Mouse (Mus musculus) CH12.LX (cell line): ENCODE data around the gene Pipox. TPM values are rescaled to one million over a fixed set of nuclear protein-coding genes. Genes with fewer than 3 reads are reported as not detected.

Source experiments
- DNase-seq: peaks from one replicate; pipeline ENCODE4 v3.0.0-alpha.2; 2013; ENCODE audit errors: extremely low read depth
- H3K27ac ChIP-seq: 2 replicates; pipeline ENCODE4 v1.5.1; 2012; ENCODE audit warnings: low read depth, mild to moderate bottlenecking, control low read depth, moderate library complexity; ENCODE audit not compliant: insufficient read depth
- H3K27me3 ChIP-seq: replicated peaks from 2 replicates; pipeline ENCODE3; 2012; ENCODE audit warnings: inconsistent platforms
- H3K36me3 ChIP-seq, 2 experiments: replicated peaks in 1 of 2; 2 replicates each; pipeline versions ENCODE3 to v1.6.1; 2012; ENCODE audit warnings: inconsistent platforms in 1 of 2, low read length in 1 of 2, mild to moderate bottlenecking in 1 of 2, mixed read lengths in 1 of 2, moderate library complexity in 1 of 2; ENCODE audit not compliant: control insufficient read depth in 1 of 2, insufficient read depth in 1 of 2
- H3K4me1 ChIP-seq, 2 experiments: 2 replicates each; pipeline ENCODE4 v1.6.1; 2012; ENCODE audit warnings: inconsistent platforms in 1 of 2, moderate library complexity in 1 of 2; ENCODE audit not compliant: insufficient read depth in 2 of 2, control insufficient read depth in 1 of 2
- H3K4me2 ChIP-seq: 2 replicates; pipeline ENCODE4 v1.6.1; 2012; ENCODE audit warnings: low read depth, mild to moderate bottlenecking, control low read depth; ENCODE audit not compliant: poor library complexity, insufficient read depth, severe bottlenecking
- H3K4me3 ChIP-seq, 3 experiments: fragments of 150-350 bp in 1 of 3; sonication (generic) in 1 of 3; replicated peaks in 1 of 3; 2 replicates each; pipeline versions ENCODE3 to v1.5.1; 2011 to 2012; ENCODE audit warnings: low read depth in 2 of 3, low read length in 2 of 3, mild to moderate bottlenecking in 2 of 3, moderate library complexity in 2 of 3, control low read depth in 1 of 3, improper control_type of control experiment in 1 of 3, inconsistent platforms in 1 of 3, mixed read lengths in 1 of 3; ENCODE audit not compliant: poor library complexity in 1 of 3
- H3K79me2 ChIP-seq: replicated peaks from 2 replicates; pipeline ENCODE4 v1.6.1; 2012; ENCODE audit warnings: mild to moderate bottlenecking, moderate library complexity; ENCODE audit not compliant: control insufficient read depth, poor library complexity, insufficient read depth, severe bottlenecking; ENCODE audit errors: extremely low read depth
- H3K9ac ChIP-seq: 2 replicates; pipeline ENCODE4 v1.6.1; 2012; ENCODE audit warnings: low read depth, mild to moderate bottlenecking, control low read depth, moderate library complexity; ENCODE audit not compliant: insufficient read depth
- H3K9me3 ChIP-seq: replicated peaks from 2 replicates; pipeline ENCODE3; 2012; ENCODE audit warnings: low read length, inconsistent platforms, mixed read lengths
- BHLHE40 ChIP-seq: IDR thresholded peaks from 2 replicates; pipeline ENCODE4 v1.6.1; 2011; ENCODE audit warnings: mild to moderate bottlenecking, low read depth, low read length, improper control_type of control experiment
- CHD1 ChIP-seq: IDR thresholded peaks from 2 replicates; pipeline ENCODE4 v1.6.1; 2012; ENCODE audit warnings: low read depth, low read length, improper control_type of control experiment, inconsistent platforms
- CHD2 ChIP-seq: IDR thresholded peaks from 2 replicates; pipeline ENCODE4 v1.6.1; 2011; ENCODE audit warnings: low read length, improper control_type of control experiment
- CTCF ChIP-seq, 2 experiments: IDR thresholded peaks in 1 of 2; conservative IDR thresholded peaks in 1 of 2; 2 replicates each; pipeline ENCODE4 v1.5.1; 2011 to 2012; ENCODE audit warnings: low read depth in 2 of 2, low read length in 2 of 2, improper control_type of control experiment in 1 of 2, inconsistent platforms in 1 of 2, mild to moderate bottlenecking in 1 of 2, moderate library complexity in 1 of 2
- E2F4 ChIP-seq: IDR thresholded peaks from 2 replicates; pipeline ENCODE4 v1.6.1; 2011; ENCODE audit warnings: low read depth, low read length, improper control_type of control experiment; ENCODE audit not compliant: insufficient replicate concordance
- EP300 ChIP-seq: IDR thresholded peaks from 2 replicates; pipeline ENCODE4 v1.6.1; 2011; ENCODE audit warnings: low read length, improper control_type of control experiment
- HCFC1 ChIP-seq: IDR thresholded peaks from 2 replicates; pipeline ENCODE4 v1.6.1; 2012; ENCODE audit warnings: low read depth, mild to moderate bottlenecking, inconsistent platforms, low read length, improper control_type of control experiment
- IRF4 ChIP-seq: IDR thresholded peaks from 2 replicates; pipeline ENCODE4 v1.6.1; 2014; ENCODE audit warnings: low read depth, mild to moderate bottlenecking, inconsistent platforms, low read length, improper control_type of control experiment
- JUN ChIP-seq: IDR thresholded peaks from 2 replicates; pipeline ENCODE4 v1.6.1; 2011; ENCODE audit warnings: low read depth, mild to moderate bottlenecking, low read length, improper control_type of control experiment, moderate library complexity; ENCODE audit not compliant: insufficient read depth
- KAT2A ChIP-seq: IDR thresholded peaks from 2 replicates; pipeline ENCODE4 v1.6.1; 2012; ENCODE audit warnings: low read length, improper control_type of control experiment, inconsistent platforms; ENCODE audit not compliant: insufficient replicate concordance
- MAFK ChIP-seq: IDR thresholded peaks from 2 replicates; pipeline ENCODE4 v1.6.1; 2011; ENCODE audit warnings: low read length, improper control_type of control experiment; ENCODE audit not compliant: insufficient replicate concordance
- MAX ChIP-seq: IDR thresholded peaks from 2 replicates; pipeline ENCODE4 v1.6.1; 2011; ENCODE audit warnings: low read length, improper control_type of control experiment
- MEF2A ChIP-seq: IDR thresholded peaks from 2 replicates; pipeline ENCODE4 v1.6.1; 2014; ENCODE audit warnings: low read depth, mild to moderate bottlenecking, inconsistent platforms, low read length, improper control_type of control experiment, borderline replicate concordance
- MYC ChIP-seq: IDR thresholded peaks from 2 replicates; pipeline ENCODE4 v1.6.1; 2011; ENCODE audit warnings: low read depth, mild to moderate bottlenecking, improper control_type of control experiment, low read length
- NELFE ChIP-seq: IDR thresholded peaks from 2 replicates; pipeline ENCODE4 v1.6.1; 2011; ENCODE audit warnings: low read depth, low read length, improper control_type of control experiment
- NRF1 ChIP-seq: IDR thresholded peaks from 2 replicates; pipeline ENCODE4 v1.6.1; 2014; ENCODE audit warnings: low read depth, mild to moderate bottlenecking, inconsistent platforms, low read length, improper control_type of control experiment, moderate library complexity
- PAX5 ChIP-seq: IDR thresholded peaks from 2 replicates; pipeline ENCODE4 v1.6.1; 2012; ENCODE audit warnings: low read length, inconsistent platforms, mixed read lengths
- POLR2AphosphoS2 ChIP-seq: IDR thresholded peaks from 2 replicates; pipeline ENCODE4 v1.6.1; 2011; ENCODE audit warnings: low read depth, low read length, improper control_type of control experiment
- RAD21 ChIP-seq: IDR thresholded peaks from 2 replicates; pipeline ENCODE4 v1.6.1; 2011; ENCODE audit warnings: low read depth, mild to moderate bottlenecking, low read length, improper control_type of control experiment, moderate library complexity
- RCOR1 ChIP-seq: conservative IDR thresholded peaks from 2 replicates; pipeline ENCODE4 v1.6.1; 2012; ENCODE audit warnings: low read depth, mild to moderate bottlenecking, inconsistent platforms, low read length, improper control_type of control experiment
- SIN3A ChIP-seq: IDR thresholded peaks from 2 replicates; pipeline ENCODE4 v1.6.1; 2012; ENCODE audit warnings: low read length, improper control_type of control experiment, inconsistent platforms
- TBP ChIP-seq: conservative IDR thresholded peaks from 2 replicates; pipeline ENCODE4 v1.6.1; 2011; ENCODE audit warnings: low read depth, low read length, improper control_type of control experiment
- USF1 ChIP-seq: IDR thresholded peaks from 2 replicates; pipeline ENCODE4 v1.6.1; 2014; ENCODE audit warnings: low read depth, mild to moderate bottlenecking, inconsistent platforms, low read length, improper control_type of control experiment
- ZKSCAN1 ChIP-seq: IDR thresholded peaks from 2 replicates; pipeline ENCODE4 v1.6.1; 2012; ENCODE audit warnings: low read depth, inconsistent platforms, low read length, improper control_type of control experiment, borderline replicate concordance
- ZMIZ1 ChIP-seq: IDR thresholded peaks from 2 replicates; pipeline ENCODE4 v1.6.1; 2012; ENCODE audit warnings: low read depth, mild to moderate bottlenecking, inconsistent platforms, low read length, improper control_type of control experiment
- ZNF384 ChIP-seq: IDR thresholded peaks from 2 replicates; pipeline ENCODE4 v1.6.1; 2012; ENCODE audit warnings: low read depth, low read length, improper control_type of control experiment, inconsistent platforms
- dilution Hi-C: fragments of 300-500 bp; cut with MboI; formaldehyde crosslinking; loops from 2 replicates; pipeline ENCODE4 v1.14.3; 2020; ENCODE audit warnings: low sequenced_read_pairs; ENCODE audit not compliant: extremely low pct_unique_long_range_greater_than_20kb, extremely low pct_ligation_motif_present
- in situ Hi-C: fragments of 300-500 bp; cut with MboI; formaldehyde crosslinking; loops from 3 replicates; pipeline ENCODE4 v1.14.3; 2019; ENCODE audit warnings: low sequenced_read_pairs, low pct_ligation_motif_present, low pct_unique_long_range_greater_than_20kb, mixed read lengths
- polyA plus RNA-seq: library from polyadenylated mRNA; unstranded; fragments of >175 nt; gene quantifications from 2 replicates; pipeline ENCODE4 v1.2.1, GENCODE M21; 2012; ENCODE audit warnings: low read depth; ENCODE audit not compliant: insufficient read length
- total RNA-seq, 2 experiments: library from RNA; depleted of rRNA; stranded (reverse); fragments of 300-350 nt in 1 of 2; fragments of >200 nt in 1 of 2; gene quantifications; 2 replicates each; pipeline ENCODE4 v1.2.3; 2012 to 2014

Gene Pipox
- total and polyA plus RNA-seq, 3 experiments, result 0.13 to 0.36 (median 0.21) TPM

GRCm38 (mm10) chr11:77916741-77917140 is 22.8 kb upstream of the Pipox start:
- Histone ChIP-seq H3K9ac (no peak overlapping the region), H3K27ac (no peak overlapping the region), H3K4me2 (no peak overlapping the region), H3K27me3 (peaks cover 51% of the 10 kb centered on the region), H3K36me3 (no peaks in the 10 kb centered on the region), H3K4me1 (no peaks in the 10 kb centered on the region), H3K4me3 (no peak overlapping the region), H3K79me2 (no peaks in the 10 kb centered on the region), H3K9me3 (no peaks in the 10 kb centered on the region)
- no peak for DNase-seq
- TF ChIP-seq TBP, result no peak
- TF ChIP-seq KAT2A, result no peak
- no peak for TF ChIP-seq NRF1
- no peak for TF ChIP-seq EP300
- no peak for TF ChIP-seq POLR2AphosphoS2
- TF ChIP-seq JUN, result no peak
- TF ChIP-seq CHD1, result no peak
- TF ChIP-seq SIN3A, result no peak
- TF ChIP-seq MEF2A, result no peak
- no peak for TF ChIP-seq MAX
- no peak for TF ChIP-seq E2F4
- TF ChIP-seq BHLHE40, result no peak
- no peak for TF ChIP-seq RCOR1
- TF ChIP-seq IRF4, result no peak
- TF ChIP-seq MYC, result no peak
- TF ChIP-seq PAX5, result no peak
- no peak for TF ChIP-seq RAD21
- no peak for TF ChIP-seq HCFC1
- TF ChIP-seq MAFK, result no peak
- in situ Hi-C loops (no loop called here), dilution Hi-C loops (no loop called here)

GRCm38 (mm10) chr11:77914598-77915260 is 20.8 kb upstream of the Pipox start:
- H3K4me2 ChIP-seq, result no peak overlapping the region
- H3K27me3 ChIP-seq, result peaks cover 51% of the 10 kb centered on the region
- no peak overlapping the region for H3K4me3 ChIP-seq
- no peak overlapping the region for H3K27ac ChIP-seq
- TF ChIP-seq CHD1, result no peak
- no peak for TF ChIP-seq CHD2
- TF ChIP-seq NRF1, result no peak
- TF ChIP-seq ZNF384, result no peak
- TF ChIP-seq NELFE, result no peak
- no peak for TF ChIP-seq ZKSCAN1
- no peak for TF ChIP-seq ZMIZ1
- no peak for TF ChIP-seq POLR2AphosphoS2
- TF ChIP-seq CTCF (conservative IDR thresholded peaks at IDR 0.05 in 1 of 2, IDR thresholded peaks at IDR 0.05 in 1 of 2; ENCODE audit: low read depth in 2 of 2, low read length in 2 of 2), result no peak
- no peak for TF ChIP-seq USF1
- H3K4me1 ChIP-seq, result no peaks in the 10 kb centered on the region
- no peak for DNase-seq
- H3K79me2 ChIP-seq, result no peaks in the 10 kb centered on the region
- H3K9me3 ChIP-seq, result no peaks in the 10 kb centered on the region
- dilution Hi-C loops, result no loop called here
- no peaks in the 10 kb centered on the region for H3K36me3 ChIP-seq
- in situ Hi-C loops, result no loop called here
- H3K9ac ChIP-seq, result no peak overlapping the region
